Mouse (Mus musculus) brain, embryonic 18.5 days (tissue): ENCODE results near the gene Cd48.
"Not testable (repeated sequence)": the region's sequence is repeated elsewhere in the genome, so short reads cannot be mapped to it uniquely, and the experiment has no call there.

Experiments
- DNase-seq: peaks from one replicate; pipeline ENCODE4 v3.0.0-alpha.2; 2012; ENCODE audit warnings: low read depth, low spot score

The Cd48 gene

GRCm38 (mm10) chr1:171681531-171682299, at the start of gene Cd48:
Cd48 (plus strand) TSS chr1:171682009.
- no peak for DNase-seq

GRCm38 (mm10) chr1:171635696-171636095, 46.1 kb upstream of the Cd48 start:
- no peak for DNase-seq

GRCm38 (mm10) chr1:171637101-171637500, 44.7 kb upstream of the Cd48 start:
- no peak for DNase-seq

- DNase-seq = no peak
Observed at GRCm38 (mm10) chr1:171638686-171639085, 43.1 kb upstream of the Cd48 start.

- DNase-seq = no peak
Observed at GRCm38 (mm10) chr1:171640796-171641195, 41.0 kb upstream of the Cd48 start.

DNA sequence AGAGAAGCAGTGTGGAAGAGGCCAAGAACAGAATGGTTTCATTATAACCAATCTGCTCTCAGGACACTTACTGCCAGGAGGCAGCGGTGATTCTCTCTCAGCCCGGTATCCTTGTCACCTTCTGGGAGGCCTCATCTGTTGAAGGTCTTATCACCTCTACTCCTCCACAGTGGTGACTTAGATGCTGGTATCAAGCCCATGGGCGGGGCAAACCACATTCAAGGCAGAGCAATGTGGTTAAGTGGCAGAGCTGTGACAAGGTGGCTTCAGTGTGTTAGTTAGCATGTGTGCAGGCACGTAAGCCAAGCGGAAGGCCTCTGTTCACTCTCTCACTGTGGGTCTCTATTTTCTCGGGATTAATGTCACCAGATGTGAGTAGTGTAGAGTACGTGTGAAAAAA, 38.2 kb upstream of the Cd48 start:
- DNase-seq = no peak

DNA sequence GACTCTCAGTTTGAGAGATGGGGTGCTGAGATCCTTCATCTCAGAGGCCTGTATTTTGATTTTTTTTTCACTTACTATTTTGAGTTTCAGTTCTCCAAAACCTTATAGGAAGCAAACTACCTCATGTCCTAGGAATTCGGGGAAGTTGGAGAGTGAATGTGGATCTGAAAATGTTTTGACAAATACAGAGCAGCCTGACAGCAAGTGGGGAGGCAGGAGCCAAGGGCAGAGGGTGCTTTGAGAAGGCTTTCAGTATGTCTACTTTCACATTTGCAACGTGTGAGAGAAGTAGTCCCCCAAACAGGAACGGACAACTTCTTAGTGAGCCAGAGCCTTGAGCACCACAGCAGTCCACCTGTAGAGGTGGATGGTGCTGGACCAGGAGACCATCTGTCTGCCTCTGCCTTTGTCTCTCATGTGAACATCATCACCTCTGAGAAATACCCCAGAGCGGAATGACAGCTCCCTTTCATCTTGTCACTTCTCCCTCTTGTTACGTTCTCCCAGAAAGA, 35.3 kb upstream of the Cd48 start:
- DNase-seq = no peak

- no peak for DNase-seq
Observed at GRCm38 (mm10) chr1:171647716-171648115, 34.1 kb upstream of the Cd48 start.

- no peak for DNase-seq
Observed at GRCm38 (mm10) chr1:171648840-171649239, 33.0 kb upstream of the Cd48 start.

DNA sequence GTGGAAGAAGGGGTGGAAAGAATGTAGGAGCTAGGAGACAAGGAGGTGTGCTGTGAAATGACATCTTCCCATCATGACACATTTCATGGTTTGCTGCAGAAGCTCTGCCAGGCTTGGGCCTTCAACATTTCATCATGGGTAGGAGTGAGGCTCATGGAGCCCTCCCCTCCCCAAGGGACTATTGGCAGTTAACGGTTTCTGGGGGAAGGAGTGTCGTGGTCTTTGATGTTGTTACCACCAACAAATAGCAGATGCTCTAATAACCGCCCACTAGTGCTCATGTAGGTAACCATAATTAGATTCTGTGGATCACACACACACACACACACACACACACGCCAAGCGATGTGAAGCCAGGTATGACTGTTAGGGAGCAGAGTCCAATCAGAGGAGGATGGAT, 29.1 kb upstream of the Cd48 start, which contains the start of gene Slamf7:
Slamf7 (minus strand) TSS at position 302 of the 400 bp plus-strand sequence.
- DNase-seq = no peak

- DNase-seq = no peak
Observed at GRCm38 (mm10) chr1:171658561-171658991, 23.2 kb upstream of the Cd48 start.

- no peak for DNase-seq
Observed at GRCm38 (mm10) chr1:171660423-171660822, 21.4 kb upstream of the Cd48 start.

GRCm38 (mm10) chr1:171661482-171661881, 20.3 kb upstream of the Cd48 start:
- DNase-seq = no peak

DNA sequence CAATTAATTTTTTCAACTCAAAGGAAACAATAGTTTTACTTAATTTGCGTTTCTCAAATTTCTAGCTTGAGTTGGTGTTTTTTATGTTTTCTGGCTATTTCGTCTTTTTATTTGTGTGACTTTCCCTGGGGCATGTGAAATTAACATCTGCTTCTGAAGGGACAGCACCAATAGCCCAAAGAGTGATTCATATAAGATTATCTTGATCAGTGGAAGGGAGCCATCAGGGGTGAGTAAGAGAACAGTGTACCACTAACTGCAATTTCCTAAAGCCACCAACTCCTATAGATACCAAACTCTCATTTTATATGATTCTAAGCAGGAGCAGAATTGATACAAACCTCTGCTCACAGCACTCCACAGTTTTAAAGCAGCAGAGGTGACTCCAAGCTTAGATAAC, 18.1 kb upstream of the Cd48 start:
- DNase-seq = no peak

DNA sequence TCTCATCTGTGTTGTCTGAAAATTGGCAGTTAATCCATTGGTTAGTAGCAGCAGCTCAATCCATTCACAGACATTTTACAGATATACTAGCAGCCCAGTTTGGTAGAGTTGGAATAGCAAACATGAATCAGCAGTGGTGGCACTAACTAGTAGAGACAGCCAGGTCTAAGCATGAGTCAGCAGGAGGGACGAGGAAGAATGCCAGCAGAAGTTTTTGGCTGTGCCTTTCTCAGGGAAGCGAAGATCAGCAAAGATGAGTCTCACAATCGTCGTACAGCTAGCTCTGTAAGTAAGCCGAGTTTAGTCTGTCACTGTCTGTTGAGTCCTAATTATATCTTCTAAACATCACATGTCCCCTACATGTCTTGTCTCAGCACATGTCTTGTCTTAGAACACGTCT, 15.5 kb upstream of the Cd48 start:
- DNase-seq = no peak

- no peak for DNase-seq
Observed at GRCm38 (mm10) chr1:171667160-171667559, 14.6 kb upstream of the Cd48 start.

DNA sequence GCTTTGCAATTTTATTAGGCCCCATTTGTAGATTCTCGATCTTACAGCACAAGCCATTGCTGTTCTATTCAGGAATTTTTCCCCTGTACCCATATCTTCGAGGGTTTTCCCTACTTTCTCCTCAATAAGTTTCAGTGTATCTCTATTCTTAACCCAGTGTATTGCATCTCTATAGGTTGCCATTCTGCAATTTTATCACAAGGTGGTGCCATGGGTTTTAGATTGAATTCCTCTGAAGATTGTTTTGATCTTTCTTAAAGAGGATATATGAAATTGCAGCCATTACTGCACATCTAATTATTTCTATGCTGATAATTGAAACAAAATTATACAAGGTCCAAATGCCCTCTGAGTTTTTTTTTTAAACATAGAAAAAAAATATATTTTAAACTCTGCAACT, 9.4 kb upstream of the Cd48 start:
- DNase-seq = not testable (repeated sequence)

GRCm38 (mm10) chr1:171672854-171673475, 8.8 kb upstream of the Cd48 start:
- no peak for DNase-seq

DNA sequence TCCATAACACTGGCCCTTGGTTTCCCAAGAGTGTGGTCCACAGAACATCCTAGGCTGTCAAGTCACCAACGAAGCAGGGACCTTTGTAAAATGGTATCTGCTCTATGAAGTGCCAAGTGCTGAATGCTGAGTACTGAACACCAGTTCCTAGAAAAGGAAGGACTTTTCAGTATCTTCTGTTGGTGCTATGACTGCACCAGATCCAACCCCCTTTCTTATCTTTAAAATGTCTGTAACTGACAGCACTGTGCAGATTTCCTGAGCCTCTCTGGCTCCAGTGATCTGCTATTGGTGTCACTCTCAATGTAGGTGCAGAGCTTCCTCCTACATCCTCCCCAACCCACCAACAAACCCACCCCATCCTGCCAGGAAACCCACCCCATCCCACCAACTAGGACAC, 7.3 kb upstream of the Cd48 start:
- DNase-seq = no peak

DNA sequence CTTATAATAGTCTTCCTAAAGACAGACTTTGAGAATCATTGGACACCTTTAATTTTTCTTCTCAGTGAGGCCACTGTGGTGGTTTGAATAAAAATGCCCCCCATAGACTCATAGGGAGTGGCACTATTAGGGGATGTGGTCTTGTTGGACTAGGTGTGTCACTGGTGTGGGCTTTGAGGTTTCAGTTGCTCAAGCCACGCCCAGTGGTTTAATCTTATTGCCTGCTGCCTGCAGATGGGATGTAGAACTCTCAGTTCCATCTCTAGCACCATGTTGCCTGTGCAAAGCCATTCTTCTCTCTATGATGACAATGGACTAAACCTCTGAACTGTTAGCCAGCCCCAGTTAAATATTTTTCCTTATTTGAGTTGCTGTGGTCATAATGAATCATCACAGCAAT, 4.1 kb upstream of the Cd48 start:
- no peak for DNase-seq

DNA sequence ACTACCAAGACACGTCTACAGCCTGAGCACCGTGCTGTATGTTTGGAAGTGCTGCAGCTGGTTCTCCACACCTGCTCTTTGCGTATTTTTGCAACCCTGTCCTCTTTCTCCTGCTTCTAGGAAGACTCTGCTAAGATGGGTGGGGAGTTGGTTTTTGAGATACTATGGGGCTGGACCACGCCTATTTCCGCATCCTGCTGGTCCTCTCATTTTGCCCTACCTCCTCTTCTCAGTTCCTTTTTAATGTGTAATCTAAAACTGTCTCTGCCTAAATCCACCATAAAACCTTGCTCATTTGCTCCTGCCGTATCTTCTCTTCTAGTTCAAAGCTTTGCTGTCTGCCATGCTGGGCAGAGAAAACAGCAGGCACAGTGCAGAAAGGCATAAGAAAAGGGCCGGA, 800 bp upstream of the Cd48 start:
- DNase-seq = no peak

DNA sequence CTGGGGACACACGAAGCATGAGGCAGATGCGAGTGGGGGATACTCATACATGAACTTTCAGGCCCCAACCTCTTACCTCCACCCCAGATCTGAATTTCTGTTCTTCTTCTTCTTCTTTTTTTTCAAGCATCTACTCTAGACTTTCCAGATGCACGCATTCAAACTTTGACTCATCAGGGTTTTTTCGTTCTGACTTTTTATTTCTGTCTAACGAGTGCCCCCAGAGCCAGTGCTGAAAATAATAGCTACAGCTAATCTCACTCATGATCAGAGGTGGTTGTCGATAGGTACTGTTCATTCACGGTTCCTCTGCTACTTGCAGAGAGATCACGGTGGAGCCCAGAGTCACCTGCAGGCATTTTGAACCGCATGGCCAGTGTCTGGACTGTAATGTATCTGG, 3.1 kb downstream of the Cd48 start:
- no peak for DNase-seq

- no peak for DNase-seq
Observed at GRCm38 (mm10) chr1:171687320-171687719, 5.5 kb downstream of the Cd48 start.
